Mouse (Mus musculus) forebrain, embryonic 10.5 days (tissue): ENCODE measurements around the gene Gpld1. TPM values are rescaled to one million over a fixed set of nuclear protein-coding genes. Genes with fewer than 3 reads are reported as not detected.

ENCODE experiments used
- DNase-seq: peaks from one replicate; pipeline ENCODE4 v3.0.0-alpha.2; 2017; ENCODE audit warnings: low spot score; ENCODE audit errors: extremely low spot score
- H3K27ac ChIP-seq: fragments of 300-500 bp; sonication (generic); 2 replicates; pipeline ENCODE4 v1.5.1; 2016; ENCODE audit warnings: mild to moderate bottlenecking
- H3K27me3 ChIP-seq: fragments of 300-500 bp; sonication (generic); 2 replicates; pipeline ENCODE4 v1.6.1; 2016; ENCODE audit warnings: mild to moderate bottlenecking; ENCODE audit not compliant: poor library complexity, severe bottlenecking
- H3K36me3 ChIP-seq: fragments of 300-500 bp; sonication (generic); replicated peaks from 2 replicates; pipeline ENCODE4 v1.6.1; 2016; ENCODE audit warnings: mild to moderate bottlenecking, moderate library complexity
- H3K4me1 ChIP-seq: fragments of 300-500 bp; sonication (generic); 2 replicates; pipeline ENCODE4 v1.6.1; 2016
- H3K4me3 ChIP-seq: fragments of 300-500 bp; sonication (generic); 2 replicates; pipeline ENCODE4 v1.5.1; 2016; ENCODE audit warnings: mild to moderate bottlenecking, moderate library complexity
- H3K9me3 ChIP-seq: fragments of 300-500 bp; sonication (generic); 2 replicates; pipeline ENCODE4 v1.6.1; 2016; ENCODE audit warnings: mild to moderate bottlenecking, moderate library complexity
- WGBS: fragments of 180-500 bp; shearing (Covaris S2); methylation state at CpG from one replicate; pipeline ENCODE4 v1.1.7; 2016; 5-methylcytosine and 5-hydroxymethylcytosine counted together
- polyA plus RNA-seq: library from polyadenylated mRNA; unstranded; fragments of >200 nt; fragmentation: Nextera tagmentation; extraction: Ambion mirVana; gene quantifications from 2 replicates; pipeline ENCODE4 v1.2.1, GENCODE M21; 2016

The Gpld1 gene
- polyA plus RNA-seq, 1 experiment from 2014 or later: 0.40 TPM

- Histone ChIP-seq H3K4me1 (peaks cover 3% of the 10 kb centered on the region; the same call in 1 of the 2 replicates), H3K27ac (no peak overlapping the region), H3K36me3 (peaks cover 91% of the 10 kb centered on the region), H3K9me3 (no peaks in the 10 kb centered on the region), H3K4me3 (no peak overlapping the region), H3K27me3 (no peaks in the 10 kb centered on the region)
- WGBS: 98% methylated on average over 2 of the region's 2 CpGs
- no peak for DNase-seq
These were observed 56.6 kb downstream of the Gpld1 start for GRCm38 (mm10) chr13:24999538-24999937.

- Histone ChIP-seq H3K4me3 (no peak overlapping the region), H3K4me1 (peaks cover 3% of the 10 kb centered on the region; the same call in 1 of the 2 replicates), H3K27ac (no peak overlapping the region), H3K9me3 (peaks cover 6% of the 10 kb centered on the region; the same call in 1 of the 2 replicates), H3K36me3 (peaks cover 83% of the 10 kb centered on the region), H3K27me3 (no peaks in the 10 kb centered on the region)
- DNase-seq: no peak
These were observed 60.0 kb downstream of the Gpld1 start for GRCm38 (mm10) chr13:25002965-25003364.

- H3K4me3 ChIP-seq: no peak overlapping the region
- peaks cover 44% of the 10 kb centered on the region for H3K36me3 ChIP-seq
- H3K4me1 ChIP-seq: no peaks in the 10 kb centered on the region
- WGBS: 85% methylated on average over 8 of the region's 8 CpGs
- H3K9me3 ChIP-seq: peaks cover 6% of the 10 kb centered on the region; the same call in 1 of the 2 replicates
- no peaks in the 10 kb centered on the region for H3K27me3 ChIP-seq
- DNase-seq: no peak
- H3K27ac ChIP-seq: no peak overlapping the region
These were observed 64.2 kb downstream of the Gpld1 start for GRCm38 (mm10) chr13:25007115-25007514.

GRCm38 (mm10) chr13:25018316-25018715 is 75.4 kb downstream of the Gpld1 start:
- H3K27ac ChIP-seq: no peak overlapping the region
- peak overlapping the region; percentile 89 for H3K4me3 ChIP-seq
- H3K4me1 ChIP-seq: peaks cover 20% of the 10 kb centered on the region
- H3K9me3 ChIP-seq: no peaks in the 10 kb centered on the region
- DNase-seq: no peak
- peaks cover 20% of the 10 kb centered on the region for H3K36me3 ChIP-seq
- H3K27me3 ChIP-seq: peaks cover 4% of the 10 kb centered on the region; the same call in 1 of the 2 replicates
- 94% methylated on average over 9 of the region's 9 CpGs for WGBS

GRCm38 (mm10) chr13:25019793-25020539 is 77.0 kb downstream of the Gpld1 start, which contains the start of gene Mrs2:
TSS of gene Mrs2 (minus strand) at chr13:25020379.
- WGBS: under 1% methylated on average over 84 of the region's 84 CpGs
- Histone ChIP-seq H3K36me3 (peaks cover 20% of the 10 kb centered on the region), H3K9me3 (no peaks in the 10 kb centered on the region), H3K4me3 (peak within 1 kb of the TSS; percentile 89), H3K4me1 (peaks cover 20% of the 10 kb centered on the region), H3K27me3 (peaks cover 4% of the 10 kb centered on the region; the same call in 1 of the 2 replicates), H3K27ac (peak within 1 kb of the TSS; percentile 94)
- peak; percentile 87 for DNase-seq

- H3K27ac ChIP-seq: peak overlapping the region; percentile 94
- WGBS: 61% methylated on average over 4 of the region's 4 CpGs
- DNase-seq: no peak
- peaks cover 20% of the 10 kb centered on the region for H3K36me3 ChIP-seq
- peaks cover 4% of the 10 kb centered on the region; the same call in 1 of the 2 replicates for H3K27me3 ChIP-seq
- peak overlapping the region; percentile 89 for H3K4me3 ChIP-seq
- H3K4me1 ChIP-seq: peaks cover 20% of the 10 kb centered on the region
- no peaks in the 10 kb centered on the region for H3K9me3 ChIP-seq
These were observed 77.6 kb downstream of the Gpld1 start for GRCm38 (mm10) chr13:25020540-25020892.

GRCm38 (mm10) chr13:25022386-25022785 is 79.4 kb downstream of the Gpld1 start:
- no peak for DNase-seq
- WGBS: 75% methylated on average over 4 of the region's 4 CpGs
- H3K27ac ChIP-seq: no peak overlapping the region
- peaks cover 9% of the 10 kb centered on the region for H3K36me3 ChIP-seq
- peaks cover 4% of the 10 kb centered on the region; the same call in 1 of the 2 replicates for H3K27me3 ChIP-seq
- H3K4me1 ChIP-seq: peaks cover 20% of the 10 kb centered on the region
- H3K4me3 ChIP-seq: no peak overlapping the region
- H3K9me3 ChIP-seq: no peaks in the 10 kb centered on the region

- DNase-seq: no peak
- 69% methylated on average over 3 of the region's 3 CpGs for WGBS
- H3K36me3 ChIP-seq: peaks cover 2% of the 10 kb centered on the region; the same call in 1 of the 2 replicates
- H3K9me3 ChIP-seq: no peaks in the 10 kb centered on the region
- H3K4me1 ChIP-seq: peaks cover 20% of the 10 kb centered on the region
- peaks cover 4% of the 10 kb centered on the region; the same call in 1 of the 2 replicates for H3K27me3 ChIP-seq
- H3K4me3 ChIP-seq: no peak overlapping the region
- H3K27ac ChIP-seq: no peak overlapping the region
These were observed 80.2 kb downstream of the Gpld1 start for GRCm38 (mm10) chr13:25023129-25023528.

- H3K9me3 ChIP-seq: no peaks in the 10 kb centered on the region
- no peak overlapping the region for H3K27ac ChIP-seq
- DNase-seq: no peak
- peaks cover 7% of the 10 kb centered on the region for H3K4me1 ChIP-seq
- no peaks in the 10 kb centered on the region for H3K36me3 ChIP-seq
- 35% methylated on average over 2 of the region's 2 CpGs for WGBS
- H3K4me3 ChIP-seq: no peak overlapping the region
- peaks cover 4% of the 10 kb centered on the region; the same call in 1 of the 2 replicates for H3K27me3 ChIP-seq
These were observed 81.7 kb downstream of the Gpld1 start for GRCm38 (mm10) chr13:25024655-25025054.

GRCm38 (mm10) chr13:25026409-25027113 is 83.6 kb downstream of the Gpld1 start:
- no peak overlapping the region for H3K4me3 ChIP-seq
- H3K9me3 ChIP-seq: no peaks in the 10 kb centered on the region
- 93% methylated on average over 6 of the region's 6 CpGs for WGBS
- no peaks in the 10 kb centered on the region for H3K4me1 ChIP-seq
- no peak overlapping the region for H3K27ac ChIP-seq
- H3K27me3 ChIP-seq: peaks cover 4% of the 10 kb centered on the region; the same call in 1 of the 2 replicates
- DNase-seq: no peak
- H3K36me3 ChIP-seq: no peaks in the 10 kb centered on the region

- DNase-seq: no peak
- H3K27me3 ChIP-seq: peaks cover 4% of the 10 kb centered on the region; the same call in 1 of the 2 replicates
- no peaks in the 10 kb centered on the region for H3K36me3 ChIP-seq
- 83% methylated on average over 3 of the region's 3 CpGs for WGBS
- no peak overlapping the region for H3K27ac ChIP-seq
- no peak overlapping the region for H3K4me3 ChIP-seq
- no peaks in the 10 kb centered on the region for H3K4me1 ChIP-seq
- no peaks in the 10 kb centered on the region for H3K9me3 ChIP-seq
These were observed 84.1 kb downstream of the Gpld1 start for GRCm38 (mm10) chr13:25027114-25027425.

- no peaks in the 10 kb centered on the region for H3K27me3 ChIP-seq
- H3K36me3 ChIP-seq: no peaks in the 10 kb centered on the region
- DNase-seq: no peak
- WGBS: 83% methylated on average over 2 of the region's 2 CpGs
- no peaks in the 10 kb centered on the region for H3K9me3 ChIP-seq
- no peaks in the 10 kb centered on the region for H3K4me1 ChIP-seq
- H3K27ac ChIP-seq: no peak overlapping the region
- H3K4me3 ChIP-seq: no peak overlapping the region
These were observed 96.5 kb downstream of the Gpld1 start for GRCm38 (mm10) chr13:25039488-25039887.
